Mouse (Mus musculus): ENCODE results near the gene Ifi44. TPM values are rescaled to one million over a fixed set of nuclear protein-coding genes. Genes with fewer than 3 reads are reported as not detected.

Gene Ifi44
- total and polyA plus RNA-seq, 3 experiments = not detected

DNA sequence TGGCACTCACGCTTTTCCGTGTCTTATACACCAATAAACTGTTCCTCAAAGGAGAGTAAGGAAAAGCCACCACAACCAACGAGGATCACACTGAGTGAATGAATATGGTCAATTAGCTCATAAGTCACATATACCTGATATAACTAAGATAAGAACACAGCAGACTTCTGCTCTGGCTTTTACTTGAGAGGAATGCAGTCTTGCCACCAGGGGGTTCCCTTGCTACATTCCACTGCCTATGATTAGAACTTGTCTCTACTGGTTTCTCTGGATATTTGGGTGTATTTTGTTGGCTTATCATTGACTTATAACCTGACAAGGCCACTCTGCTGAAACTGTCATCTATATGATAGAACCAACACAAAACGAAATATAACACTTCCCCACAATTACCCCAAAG is 25.3 kb upstream of the Ifi44 start:
- no peak overlapping the region for H3K27ac ChIP-seq (ENCODE audit: control insufficient read depth, low read depth, low read length)
- H3K36me3 ChIP-seq (ENCODE audit: control insufficient read depth in 1 of 2, insufficient read depth in 2 of 2, low read length in 2 of 2) = no peaks in the 10 kb centered on the region
- no peaks in the 10 kb centered on the region for H3K9me3 ChIP-seq (replicated peaks; ENCODE audit: insufficient read depth, low read length)
- no peaks in the 10 kb centered on the region for H3K27me3 ChIP-seq (ENCODE audit: control insufficient read depth in 1 of 2, insufficient read depth in 2 of 2, low read length in 2 of 2)
- no peak for DNase-seq (ENCODE audit: low read depth, low spot score)
- no peak overlapping the region for H3K9ac ChIP-seq (ENCODE audit: control insufficient read depth, low read depth, low read length, poor library complexity, severe bottlenecking)
- no peaks in the 10 kb centered on the region for H3K4me1 ChIP-seq (ENCODE audit: control insufficient read depth in 1 of 2, insufficient read depth in 2 of 2, low read length in 2 of 2)
- H3K79me2 ChIP-seq (ENCODE audit: control insufficient read depth, insufficient read depth, low read length, poor library complexity) = no peaks in the 10 kb centered on the region
- no peak overlapping the region for H3K4me3 ChIP-seq (ENCODE audit: control insufficient read depth in 1 of 2, insufficient read depth in 1 of 2, low read depth in 2 of 2, low read length in 2 of 2)
- TF ChIP-seq MXI1 (IDR thresholded peaks at IDR 0.05; ENCODE audit: low read depth, low read length) (no peak), JUND (IDR thresholded peaks at IDR 0.05; ENCODE audit: low read depth, low read length) (no peak), BHLHE40 (IDR thresholded peaks at IDR 0.05; ENCODE audit: borderline replicate concordance, low read depth, low read length) (no peak), CTCF (IDR thresholded peaks at IDR 0.05 in 2 of 3, conservative IDR thresholded peaks at IDR 0.05 in 1 of 3; ENCODE audit: control insufficient read depth in 1 of 3, insufficient read depth in 1 of 3, low read depth in 2 of 3, low read length in 3 of 3, poor library complexity in 1 of 3, severe bottlenecking in 1 of 3) (peak in 1 of 3 experiments; percentile 32; a peak in 2 of 6 replicates), CHD1 (IDR thresholded peaks at IDR 0.05; ENCODE audit: low read depth, low read length) (no peak), POLR2AphosphoS2 (IDR thresholded peaks at IDR 0.05; ENCODE audit: low read length) (no peak), POLR2AphosphoS5 (IDR thresholded peaks at IDR 0.05; ENCODE audit: borderline replicate concordance, low read depth, low read length) (no peak), POLR2A (IDR thresholded peaks at IDR 0.05; ENCODE audit: control insufficient read depth in 1 of 2, insufficient read depth in 1 of 2, low read depth in 1 of 2, low read length in 2 of 2, poor library complexity in 1 of 2) (no peak), RAD21 (IDR thresholded peaks at IDR 0.05; ENCODE audit: low read depth, low read length) (peak; percentile 25), MAX (IDR thresholded peaks at IDR 0.05; ENCODE audit: low read length) (no peak), SMC3 (IDR thresholded peaks at IDR 0.05; ENCODE audit: low read depth, low read length) (peak; percentile 35), MYB (IDR thresholded peaks at IDR 0.05; ENCODE audit: low read depth, low read length) (no peak), EP300 (IDR thresholded peaks at IDR 0.05; ENCODE audit: low read depth in 1 of 2, low read length in 2 of 2) (no peak), ZMIZ1 (IDR thresholded peaks at IDR 0.05; ENCODE audit: low read depth, low read length) (no peak), GABPA (IDR thresholded peaks at IDR 0.05; ENCODE audit: low read depth, low read length) (no peak)

DNA sequence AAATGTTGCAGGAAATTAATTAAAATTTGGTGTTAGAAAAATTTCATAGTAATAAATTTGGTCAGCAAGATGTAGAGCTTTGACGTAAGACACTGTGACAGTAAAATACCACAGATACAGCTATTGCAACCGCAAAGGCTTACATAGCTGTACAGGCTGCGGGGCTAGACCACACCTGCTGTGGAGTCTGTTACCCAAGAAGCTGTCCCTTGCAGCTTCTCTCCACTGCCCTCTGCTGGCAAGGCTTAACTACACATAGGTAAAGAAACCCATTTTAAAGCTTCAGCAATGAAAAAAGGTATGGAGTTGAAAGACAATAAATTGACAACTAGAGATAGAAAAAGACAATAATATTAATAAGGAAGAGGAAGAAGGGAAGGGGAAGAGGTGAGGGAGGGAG is 21.3 kb upstream of the Ifi44 start:
- Histone ChIP-seq H3K9me3 (replicated peaks; ENCODE audit: insufficient read depth, low read length) (no peaks in the 10 kb centered on the region), H3K4me1 (ENCODE audit: control insufficient read depth in 1 of 2, insufficient read depth in 2 of 2, low read length in 2 of 2) (no peaks in the 10 kb centered on the region), H3K79me2 (ENCODE audit: control insufficient read depth, insufficient read depth, low read length, poor library complexity) (no peaks in the 10 kb centered on the region), H3K36me3 (ENCODE audit: control insufficient read depth in 1 of 2, insufficient read depth in 2 of 2, low read length in 2 of 2) (no peaks in the 10 kb centered on the region), H3K4me3 (ENCODE audit: control insufficient read depth in 1 of 2, insufficient read depth in 1 of 2, low read depth in 2 of 2, low read length in 2 of 2) (no peak overlapping the region), H3K27ac (ENCODE audit: control insufficient read depth, low read depth, low read length) (no peak overlapping the region), H3K9ac (ENCODE audit: control insufficient read depth, low read depth, low read length, poor library complexity, severe bottlenecking) (no peak overlapping the region), H3K27me3 (ENCODE audit: control insufficient read depth in 1 of 2, insufficient read depth in 2 of 2, low read length in 2 of 2) (no peaks in the 10 kb centered on the region)
- TF ChIP-seq NELFE (IDR thresholded peaks at IDR 0.05; ENCODE audit: low read depth, low read length) = no peak
- peak; percentile 46 to 63 (median 53) for TF ChIP-seq CTCF (IDR thresholded peaks at IDR 0.05 in 2 of 3, conservative IDR thresholded peaks at IDR 0.05 in 1 of 3; ENCODE audit: control insufficient read depth in 1 of 3, insufficient read depth in 1 of 3, low read depth in 2 of 3, low read length in 3 of 3, poor library complexity in 1 of 3, severe bottlenecking in 1 of 3)
- TF ChIP-seq RAD21 (IDR thresholded peaks at IDR 0.05; ENCODE audit: low read depth, low read length) = peak; percentile 29
- no peak for TF ChIP-seq CHD1 (IDR thresholded peaks at IDR 0.05; ENCODE audit: low read depth, low read length)
- no peak for TF ChIP-seq ZNF384 (IDR thresholded peaks at IDR 0.05; ENCODE audit: low read depth, low read length)
- TF ChIP-seq ETS1 (IDR thresholded peaks at IDR 0.05; ENCODE audit: low read depth, low read length) = no peak
- TF ChIP-seq MXI1 (IDR thresholded peaks at IDR 0.05; ENCODE audit: low read depth, low read length) = no peak
- peak; percentile 58 for TF ChIP-seq SMC3 (IDR thresholded peaks at IDR 0.05; ENCODE audit: low read depth, low read length)
- peak; percentile 37 for DNase-seq (ENCODE audit: low read depth, low spot score)
